8 mouse cellular contexts compared by ENCODE assay signal in genomic region chr16:91645420-91645819, GRCm38 (mm10). TPM values are rescaled to one million over a fixed set of nuclear protein-coding genes. Genes with fewer than 3 reads are reported as not detected.
A peak's percentile ranks its signal among the peaks of the same experiment; 100 is the strongest.
DNase-seq lines count a peak whose midpoint lies in the region; ATAC-seq and TF ChIP-seq lines count a peak whose summit lies in the region.
"Not testable (repeated sequence)": the region's sequence is repeated elsewhere in the genome, so short reads cannot be mapped to it uniquely, and the experiment has no call there.

No protein-coding gene starts in this region.

- TF ChIP-seq EP300 in CH12.LX (IDR thresholded peaks at IDR 0.05; ENCODE audit: low read length); liver, embryonic 14.5 days (IDR thresholded peaks at IDR 0.05; ENCODE audit: low read depth): not testable (repeated sequence)

- not testable (repeated sequence) for H3K27ac ChIP-seq in CH12.LX (ENCODE audit: insufficient read depth, low read depth); embryonic facial prominence, embryonic 10.5 days (replicated peaks); heart, embryonic 10.5 days; hindbrain, embryonic 12.5 days; limb, embryonic 12.5 days; liver, embryonic 14.5 days; macrophage; stomach, embryonic 14.5 days (ENCODE audit: low read length)

- not testable (repeated sequence) for TF ChIP-seq RAD21 in CH12.LX (IDR thresholded peaks at IDR 0.05; ENCODE audit: low read depth, low read length)

- peaks cover 76% of the 10 kb centered on the region for H3K79me2 ChIP-seq in CH12.LX (replicated peaks; ENCODE audit: control insufficient read depth, extremely low read depth, insufficient read depth, poor library complexity, severe bottlenecking)
- peaks cover 76% of the 10 kb centered on the region for H3K79me2 ChIP-seq in macrophage (ENCODE audit: inconsistent target)

- peaks cover 22 to 45% of the 10 kb centered on the region in 2 experiments for H3K36me3 ChIP-seq in CH12.LX (replicated peaks in 1 of 2; ENCODE audit: control insufficient read depth in 1 of 2, insufficient read depth in 1 of 2, low read length in 1 of 2)
- peaks cover 39% of the 10 kb centered on the region for H3K36me3 ChIP-seq in embryonic facial prominence, embryonic 10.5 days (replicated peaks)
- H3K36me3 ChIP-seq in heart, embryonic 10.5 days = peaks cover 29% of the 10 kb centered on the region
- peaks cover 24% of the 10 kb centered on the region for H3K36me3 ChIP-seq in hindbrain, embryonic 12.5 days
- peaks cover 27% of the 10 kb centered on the region for H3K36me3 ChIP-seq in limb, embryonic 12.5 days
- peaks cover 22% of the 10 kb centered on the region for H3K36me3 ChIP-seq in liver, embryonic 14.5 days (replicated peaks; ENCODE audit: control insufficient read depth, insufficient read depth, low read depth)
- H3K36me3 ChIP-seq in macrophage (ENCODE audit: inconsistent target) = not testable (repeated sequence)
- peaks cover 18% of the 10 kb centered on the region for H3K36me3 ChIP-seq in stomach, embryonic 14.5 days (ENCODE audit: control insufficient read depth, insufficient read depth, low read length)

- dilution Hi-C loops in CH12.LX (cut with MboI; ENCODE audit: extremely low pct_ligation_motif_present, extremely low pct_unique_long_range_greater_than_20kb, low sequenced_read_pairs) = not testable (repeated sequence)

- not testable (repeated sequence) for TF ChIP-seq POLR2A in CH12.LX (IDR thresholded peaks at IDR 0.05; ENCODE audit: low read depth, low read length)

- not testable (repeated sequence) for H3K9me3 ChIP-seq in CH12.LX (replicated peaks; ENCODE audit: low read length); embryonic facial prominence, embryonic 10.5 days; heart, embryonic 10.5 days; hindbrain, embryonic 12.5 days (replicated peaks); limb, embryonic 12.5 days; liver, embryonic 14.5 days (ENCODE audit: control insufficient read depth, low read length); stomach, embryonic 14.5 days (ENCODE audit: control insufficient read depth, low read depth, low read length)

- H3K27me3 ChIP-seq in CH12.LX (replicated peaks); embryonic facial prominence, embryonic 10.5 days (replicated peaks; ENCODE audit: low read depth, poor library complexity, severe bottlenecking); heart, embryonic 10.5 days (ENCODE audit: insufficient read depth, poor library complexity, severe bottlenecking); hindbrain, embryonic 12.5 days; limb, embryonic 12.5 days; liver, embryonic 14.5 days (ENCODE audit: control insufficient read depth, insufficient read depth, low read length); stomach, embryonic 14.5 days (ENCODE audit: control insufficient read depth, insufficient read depth, low read length): not testable (repeated sequence)

- peaks cover 0 to 35% of the 10 kb centered on the region in 2 experiments; a peak in 2 of 4 replicates for H3K4me1 ChIP-seq in CH12.LX (ENCODE audit: control insufficient read depth in 1 of 2, insufficient read depth in 2 of 2)
- H3K4me1 ChIP-seq in embryonic facial prominence, embryonic 10.5 days = peaks cover 15% of the 10 kb centered on the region
- peaks cover 10% of the 10 kb centered on the region for H3K4me1 ChIP-seq in heart, embryonic 10.5 days
- peaks cover 12% of the 10 kb centered on the region for H3K4me1 ChIP-seq in hindbrain, embryonic 12.5 days
- not testable (repeated sequence) for H3K4me1 ChIP-seq in limb, embryonic 12.5 days (replicated peaks)
- peaks cover 10 to 13% of the 10 kb centered on the region in 2 experiments for H3K4me1 ChIP-seq in liver, embryonic 14.5 days (replicated peaks; ENCODE audit: control insufficient read depth in 2 of 2, insufficient read depth in 2 of 2, low read length in 1 of 2)
- peaks cover 13% of the 10 kb centered on the region; the same call in 1 of the 2 replicates for H3K4me1 ChIP-seq in stomach, embryonic 14.5 days (ENCODE audit: control insufficient read depth, insufficient read depth, low read length)

- peak; percentile 38 for DNase-seq in CH12.LX (ENCODE audit: extremely low read depth)
- not testable (repeated sequence) for DNase-seq in embryonic facial prominence, embryonic 10.5 days (ENCODE audit: low spot score); liver, embryonic 14.5 days (ENCODE audit: low read depth in 3 of 3, low spot score in 3 of 3)
- DNase-seq in heart, embryonic 10.5 days (ENCODE audit: low spot score) = peak; percentile 63

- 67% methylated on average over 1 of the region's 2 CpGs for whole genome bisulfite sequencing in embryonic facial prominence, embryonic 10.5 days
- WGBS in heart, embryonic 10.5 days = 82% methylated on average over 1 of the region's 2 CpGs
- 60% methylated on average over 1 of the region's 2 CpGs for WGBS in hindbrain, embryonic 12.5 days
- WGBS in limb, embryonic 12.5 days = 50% methylated on average over 1 of the region's 2 CpGs
- WGBS in liver, embryonic 14.5 days (ENCODE audit: insufficient replicate concordance) = no CpG with 5 or more reads among the region's 2 CpGs
- WGBS in macrophage (ENCODE audit: missing documents) = no CpG with 5 or more reads among the region's 2 CpGs
- WGBS in stomach, embryonic 14.5 days = no CpG with 5 or more reads among the region's 2 CpGs

- ATAC-seq in hindbrain, embryonic 12.5 days (ENCODE audit: low FRiP score); limb, embryonic 12.5 days (ENCODE audit: insufficient number of reproducible peaks, insufficient read depth, low FRiP score, low TSS enrichment, low read depth); liver, embryonic 14.5 days (ENCODE audit: insufficient read depth); stomach, embryonic 14.5 days (ENCODE audit: insufficient number of reproducible peaks, insufficient read depth, low FRiP score, low read depth): not testable (repeated sequence)

- H3K4me3 ChIP-seq in CH12.LX (replicated peaks in 1 of 3; ENCODE audit: low read depth in 2 of 3, low read length in 2 of 3, poor library complexity in 1 of 3) (peak overlapping the region in 2 of 3 experiments; percentile 69 to 87), macrophage (ENCODE audit: inconsistent target) (peak overlapping the region; percentile 81; the same call in 1 of the 2 replicates)
- peak overlapping the region; percentile 85 for H3K4me3 ChIP-seq in embryonic facial prominence, embryonic 10.5 days
- peak overlapping the region; percentile 87 for H3K4me3 ChIP-seq in heart, embryonic 10.5 days
- not testable (repeated sequence) for H3K4me3 ChIP-seq in hindbrain, embryonic 12.5 days; limb, embryonic 12.5 days (replicated peaks); stomach, embryonic 14.5 days (ENCODE audit: low read depth, low read length)
- peak overlapping the region in 1 of 2 experiments; percentile 88; a peak in 2 of 4 replicates for H3K4me3 ChIP-seq in liver, embryonic 14.5 days (ENCODE audit: insufficient read depth in 1 of 2, low read depth in 2 of 2, low read length in 2 of 2)

- TF ChIP-seq CTCF in CH12.LX (conservative IDR thresholded peaks at IDR 0.05 in 1 of 2, IDR thresholded peaks at IDR 0.05 in 1 of 2; ENCODE audit: low read depth in 2 of 2, low read length in 2 of 2) = peak in 1 of 2 experiments; percentile 53; a peak in 2 of 4 replicates
- not testable (repeated sequence) for TF ChIP-seq CTCF in liver, embryonic 14.5 days (IDR thresholded peaks at IDR 0.05; ENCODE audit: low read depth)

- H3K9ac ChIP-seq in CH12.LX (ENCODE audit: insufficient read depth, low read depth) = peak overlapping the region; percentile 88; the same call in 1 of the 2 replicates
- not testable (repeated sequence) for H3K9ac ChIP-seq in hindbrain, embryonic 12.5 days; limb, embryonic 12.5 days (replicated peaks); liver, embryonic 14.5 days (replicated peaks); stomach, embryonic 14.5 days (replicated peaks; ENCODE audit: low read depth, low read length)

- in situ Hi-C loops in CH12.LX (cut with MboI; ENCODE audit: low pct_ligation_motif_present, low pct_unique_long_range_greater_than_20kb, low sequenced_read_pairs) = not testable (repeated sequence)

- H3K4me2 ChIP-seq in CH12.LX (ENCODE audit: insufficient read depth, low read depth, poor library complexity, severe bottlenecking) = 0 out of 2 replicates have a peak overlapping the region, but pooled peaks have one; percentile 35
- H3K4me2 ChIP-seq in hindbrain, embryonic 12.5 days (replicated peaks) = peak overlapping the region; percentile 94; the same call in 1 of the 2 replicates
- peak overlapping the region; percentile 87; the same call in 1 of the 2 replicates for H3K4me2 ChIP-seq in limb, embryonic 12.5 days
- peak overlapping the region; percentile 99 for H3K4me2 ChIP-seq in liver, embryonic 14.5 days (ENCODE audit: low read depth)
- peak overlapping the region; percentile 78; the same call in 1 of the 2 replicates for H3K4me2 ChIP-seq in stomach, embryonic 14.5 days (replicated peaks; ENCODE audit: low read depth, low read length)

RNA-seq across cellular contexts. Expression of gene Gart, which starts 1.3 kb away (rescaled TPM):
- total RNA-seq in CH12.LX (2012; rRNA removed) (517 and 601 TPM in 2 replicates), CH12.LX (2014; rRNA removed) (347 and 356 TPM in 2 replicates)
- polyA plus RNA-seq in CH12.LX (2012; ENCODE audit: insufficient read length, low read depth) (722 and 821 TPM in 2 replicates), macrophage (2018) (25.7 to 72.6 TPM (median 28.7 TPM) in 3 replicates)
- 168 and 185 TPM in 2 replicates for polyA plus RNA-seq in embryonic facial prominence, embryonic 10.5 days (2016; fragmentation: Nextera tagmentation; extraction: Ambion mirVana)
- 125 and 144 TPM in 2 replicates for polyA plus RNA-seq in heart, embryonic 10.5 days (2016; fragmentation: Nextera tagmentation; extraction: Ambion mirVana)
- 85.2 and 88.1 TPM in 2 replicates for polyA plus RNA-seq in hindbrain, embryonic 12.5 days (2016; fragmentation: Nextera tagmentation; extraction: Ambion mirVana)
- 126 and 133 TPM in 2 replicates for polyA plus RNA-seq in limb, embryonic 12.5 days (2016; fragmentation: Nextera tagmentation; extraction: Ambion mirVana)
- polyA plus RNA-seq in liver, embryonic 14.5 days (2012; rRNA removed) = 35.1 and 42.3 TPM in 2 replicates
- polyA plus RNA-seq in liver, embryonic 14.5 days (2014; fragmentation: Nextera tagmentation; extraction: Ambion mirVana) = 61.3 and 75.1 TPM in 2 replicates
- 10 to 100 TPM in 24 of 26 experiments, 1 to 10 TPM in 2; 4.2 to 55.6 (median 24.0) TPM for total RNA-seq in macrophage (2018; cell fraction: chromatin; rRNA removed)
- 10 to 100 TPM; 20.1 to 46.3 (median 32.6) TPM for total RNA-seq in macrophage (2018; cell fraction: cytosol; rRNA removed)
- 10 to 100 TPM; 12.5 to 83.1 (median 29.6) TPM for total RNA-seq in macrophage (2018; cell fraction: nucleus; rRNA removed)
- polyA plus RNA-seq in stomach, embryonic 14.5 days (2014; fragmentation: Nextera tagmentation; extraction: Ambion mirVana) = 95.8 and 114 TPM in 2 replicates

RNA-seq across cellular contexts. Expression of gene Son, which starts 1.9 kb away (rescaled TPM):
- total RNA-seq in CH12.LX (2012; rRNA removed) (126 and 152 TPM in 2 replicates), CH12.LX (2014; rRNA removed) (206 and 235 TPM in 2 replicates)
- polyA plus RNA-seq in CH12.LX (2012; ENCODE audit: insufficient read length, low read depth) (237 and 271 TPM in 2 replicates), macrophage (2018) (164 to 188 TPM (median 188 TPM) in 3 replicates)
- 112 and 119 TPM in 2 replicates for polyA plus RNA-seq in embryonic facial prominence, embryonic 10.5 days (2016; fragmentation: Nextera tagmentation; extraction: Ambion mirVana)
- polyA plus RNA-seq in heart, embryonic 10.5 days (2016; fragmentation: Nextera tagmentation; extraction: Ambion mirVana) = 79.3 and 93.6 TPM in 2 replicates
- polyA plus RNA-seq in hindbrain, embryonic 12.5 days (2016; fragmentation: Nextera tagmentation; extraction: Ambion mirVana) = 159 and 162 TPM in 2 replicates
- 152 and 156 TPM in 2 replicates for polyA plus RNA-seq in limb, embryonic 12.5 days (2016; fragmentation: Nextera tagmentation; extraction: Ambion mirVana)
- polyA plus RNA-seq in liver, embryonic 14.5 days (2012; rRNA removed) = 48.2 and 64.2 TPM in 2 replicates
- polyA plus RNA-seq in liver, embryonic 14.5 days (2014; fragmentation: Nextera tagmentation; extraction: Ambion mirVana) = 42.9 and 45.0 TPM in 2 replicates
- total RNA-seq in macrophage (2018; cell fraction: chromatin; rRNA removed) = 1,000 to 10,000 TPM; 1,105 to 1,850 (median 1,369) TPM
- 100 to 1,000 TPM; 104 to 207 (median 153) TPM for total RNA-seq in macrophage (2018; cell fraction: cytosol; rRNA removed)
- 100 to 1,000 TPM; 611 to 930 (median 720) TPM for total RNA-seq in macrophage (2018; cell fraction: nucleus; rRNA removed)
- 181 and 182 TPM in 2 replicates for polyA plus RNA-seq in stomach, embryonic 14.5 days (2014; fragmentation: Nextera tagmentation; extraction: Ambion mirVana)

RNA-seq across cellular contexts. Expression of gene Dnajc28, which starts 26.6 kb away (rescaled TPM):
- 1.1 and 1.8 TPM in 2 replicates for total RNA-seq in CH12.LX (2012; rRNA removed)
- 0.97 and 1.2 TPM in 2 replicates for total RNA-seq in CH12.LX (2014; rRNA removed)
- polyA plus RNA-seq in CH12.LX (2012; ENCODE audit: insufficient read length, low read depth) = 0.47 and 0.55 TPM in 2 replicates
- 4.2 and 4.6 TPM in 2 replicates for polyA plus RNA-seq in embryonic facial prominence, embryonic 10.5 days (2016; fragmentation: Nextera tagmentation; extraction: Ambion mirVana)
- 2.7 and 2.9 TPM in 2 replicates for polyA plus RNA-seq in heart, embryonic 10.5 days (2016; fragmentation: Nextera tagmentation; extraction: Ambion mirVana)
- 4.9 and 6.2 TPM in 2 replicates for polyA plus RNA-seq in hindbrain, embryonic 12.5 days (2016; fragmentation: Nextera tagmentation; extraction: Ambion mirVana)
- polyA plus RNA-seq in limb, embryonic 12.5 days (2016; fragmentation: Nextera tagmentation; extraction: Ambion mirVana) = 4.2 and 4.9 TPM in 2 replicates
- 0.53 and 0.71 TPM in 2 replicates for polyA plus RNA-seq in liver, embryonic 14.5 days (2012; rRNA removed)
- 1.6 and 1.8 TPM in 2 replicates for polyA plus RNA-seq in liver, embryonic 14.5 days (2014; fragmentation: Nextera tagmentation; extraction: Ambion mirVana)
- total RNA-seq in macrophage (2018; cell fraction: chromatin; rRNA removed) = 1 to 10 TPM in 9 of 26 experiments, under 1 TPM in 10, not detected in 7; 0.22 to 6.6 (median 0.96) TPM
- 1 to 10 TPM in 19 of 26 experiments, under 1 TPM in 7; 0.29 to 5.9 (median 1.6) TPM for total RNA-seq in macrophage (2018; cell fraction: cytosol; rRNA removed)
- total RNA-seq in macrophage (2018; cell fraction: nucleus; rRNA removed) = 1 to 10 TPM in 11 of 26 experiments, under 1 TPM in 15; 0.18 to 9.5 (median 0.78) TPM
- polyA plus RNA-seq in macrophage (2018) = 1.9 to 6.9 TPM (median 5.2 TPM) in 3 replicates
- 2.7 and 4.1 TPM in 2 replicates for polyA plus RNA-seq in stomach, embryonic 14.5 days (2014; fragmentation: Nextera tagmentation; extraction: Ambion mirVana)

RNA-seq across cellular contexts. Expression of gene Donson, which starts 43.1 kb away (rescaled TPM):
- total RNA-seq in CH12.LX (2012; rRNA removed) (62.5 and 63.2 TPM in 2 replicates), CH12.LX (2014; rRNA removed) (63.9 and 71.5 TPM in 2 replicates)
- polyA plus RNA-seq in CH12.LX (2012; ENCODE audit: insufficient read length, low read depth) (47.6 and 51.9 TPM in 2 replicates), macrophage (2018) (4.9 to 12.7 TPM (median 6.0 TPM) in 3 replicates)
- 31.9 and 37.5 TPM in 2 replicates for polyA plus RNA-seq in embryonic facial prominence, embryonic 10.5 days (2016; fragmentation: Nextera tagmentation; extraction: Ambion mirVana)
- 20.7 and 30.3 TPM in 2 replicates for polyA plus RNA-seq in heart, embryonic 10.5 days (2016; fragmentation: Nextera tagmentation; extraction: Ambion mirVana)
- 28.9 and 31.0 TPM in 2 replicates for polyA plus RNA-seq in hindbrain, embryonic 12.5 days (2016; fragmentation: Nextera tagmentation; extraction: Ambion mirVana)
- 36.2 and 38.5 TPM in 2 replicates for polyA plus RNA-seq in limb, embryonic 12.5 days (2016; fragmentation: Nextera tagmentation; extraction: Ambion mirVana)
- polyA plus RNA-seq in liver, embryonic 14.5 days (2012; rRNA removed) = 13.8 and 26.2 TPM in 2 replicates
- polyA plus RNA-seq in liver, embryonic 14.5 days (2014; fragmentation: Nextera tagmentation; extraction: Ambion mirVana) = 32.0 and 32.8 TPM in 2 replicates
- total RNA-seq in macrophage (2018; cell fraction: chromatin; rRNA removed) = 10 to 100 TPM in 25 of 26 experiments, 1 to 10 TPM in 1; 9.4 to 66.4 (median 28.6) TPM
- 1 to 10 TPM; 2.9 to 7.8 (median 4.6) TPM for total RNA-seq in macrophage (2018; cell fraction: cytosol; rRNA removed)
- 10 to 100 TPM in 25 of 26 experiments, 1 to 10 TPM in 1; 9.2 to 45.4 (median 20.3) TPM for total RNA-seq in macrophage (2018; cell fraction: nucleus; rRNA removed)
- 22.9 and 26.2 TPM in 2 replicates for polyA plus RNA-seq in stomach, embryonic 14.5 days (2014; fragmentation: Nextera tagmentation; extraction: Ambion mirVana)

RNA-seq across cellular contexts. Expression of gene Tmem50b, which starts 47.8 kb away (rescaled TPM):
- total RNA-seq in CH12.LX (2012; rRNA removed) (6.1 and 9.7 TPM in 2 replicates), CH12.LX (2014; rRNA removed) (12.7 and 14.5 TPM in 2 replicates)
- polyA plus RNA-seq in CH12.LX (2012; ENCODE audit: insufficient read length, low read depth) (15.9 TPM in 2 replicates), macrophage (2018) (30.7 to 45.3 TPM (median 34.4 TPM) in 3 replicates)
- polyA plus RNA-seq in embryonic facial prominence, embryonic 10.5 days (2016; fragmentation: Nextera tagmentation; extraction: Ambion mirVana) = 25.6 and 28.5 TPM in 2 replicates
- 44.7 and 56.1 TPM in 2 replicates for polyA plus RNA-seq in heart, embryonic 10.5 days (2016; fragmentation: Nextera tagmentation; extraction: Ambion mirVana)
- polyA plus RNA-seq in hindbrain, embryonic 12.5 days (2016; fragmentation: Nextera tagmentation; extraction: Ambion mirVana) = 46.6 and 48.7 TPM in 2 replicates
- polyA plus RNA-seq in limb, embryonic 12.5 days (2016; fragmentation: Nextera tagmentation; extraction: Ambion mirVana) = 26.1 and 28.6 TPM in 2 replicates
- 2.5 and 2.8 TPM in 2 replicates for polyA plus RNA-seq in liver, embryonic 14.5 days (2012; rRNA removed)
- polyA plus RNA-seq in liver, embryonic 14.5 days (2014; fragmentation: Nextera tagmentation; extraction: Ambion mirVana) = 5.0 TPM in 2 replicates
- total RNA-seq in macrophage (2018; cell fraction: chromatin; rRNA removed) = 10 to 100 TPM in 4 of 26 experiments, 1 to 10 TPM in 22; 2.1 to 25.5 (median 6.7) TPM
- total RNA-seq in macrophage (2018; cell fraction: cytosol; rRNA removed) = 10 to 100 TPM; 18.3 to 42.3 (median 27.8) TPM
- 10 to 100 TPM; 11.6 to 43.2 (median 22.6) TPM for total RNA-seq in macrophage (2018; cell fraction: nucleus; rRNA removed)
- 29.7 and 33.3 TPM in 2 replicates for polyA plus RNA-seq in stomach, embryonic 14.5 days (2014; fragmentation: Nextera tagmentation; extraction: Ambion mirVana)

Comparison
In these comparisons a context has a peak if more than half of its experiments do, and no peak if none do; other contexts are left out.
1. H3K4me2 ChIP-seq: peak in every context shown above with its lines; median percentile 99 in liver, embryonic 14.5 days; 94 in hindbrain, embryonic 12.5 days; 87 in limb, embryonic 12.5 days; 78 in stomach, embryonic 14.5 days; 35 in CH12.LX.